ENCODE assay signal across 8 mouse cellular contexts in genomic region chr1:193698603-193699266, GRCm38 (mm10).
DNase-seq lines count a peak whose midpoint lies in the region; ATAC-seq and TF ChIP-seq lines count a peak whose summit lies in the region.

No protein-coding gene starts in this region.

- no peaks in the 10 kb centered on the region for H3K36me3 ChIP-seq in testis, adult 2 months (ENCODE audit: control insufficient read depth, insufficient read depth, low read length)
- no peaks in the 10 kb centered on the region for H3K36me3 ChIP-seq in kidney, embryonic 15.5 days
- no peaks in the 10 kb centered on the region for H3K36me3 ChIP-seq in limb, embryonic 12.5 days
- H3K36me3 ChIP-seq in stomach, embryonic 15.5 days: no peaks in the 10 kb centered on the region

- H3K4me2 ChIP-seq in kidney, embryonic 15.5 days: no peak overlapping the region
- no peak overlapping the region for H3K4me2 ChIP-seq in limb, embryonic 12.5 days
- H3K4me2 ChIP-seq in stomach, embryonic 15.5 days: no peak overlapping the region

- H3K27me3 ChIP-seq in testis, adult 2 months (ENCODE audit: control insufficient read depth, insufficient read depth, low read length): no peaks in the 10 kb centered on the region
- 0 out of 2 replicates have a peak, but pooled peaks cover 5% of the 10 kb centered on the region for H3K27me3 ChIP-seq in kidney, embryonic 15.5 days
- no peaks in the 10 kb centered on the region; the same call in 1 of the 2 replicates for H3K27me3 ChIP-seq in limb, embryonic 12.5 days
- no peaks in the 10 kb centered on the region for H3K27me3 ChIP-seq in stomach, embryonic 15.5 days (replicated peaks)

- 5% methylated on average over 7 of the region's 7 CpGs for WGBS in kidney, embryonic 15.5 days
- WGBS in limb, embryonic 12.5 days: 6% methylated on average over 7 of the region's 7 CpGs
- 10% methylated on average over 7 of the region's 7 CpGs for WGBS in stomach, embryonic 15.5 days

- TF ChIP-seq POLR2A in testis, adult 2 months (IDR thresholded peaks at IDR 0.05; ENCODE audit: control insufficient read depth, low read depth, low read length): no peak

- no peak overlapping the region for H3K27ac ChIP-seq in testis, adult 2 months (ENCODE audit: control insufficient read depth, insufficient read depth, low read depth, low read length)
- no peak overlapping the region for H3K27ac ChIP-seq in kidney, embryonic 15.5 days
- H3K27ac ChIP-seq in limb, embryonic 12.5 days: no peak overlapping the region
- no peak overlapping the region for H3K27ac ChIP-seq in stomach, embryonic 15.5 days

- H3K4me1 ChIP-seq in testis, adult 2 months (ENCODE audit: control insufficient read depth, insufficient read depth, low read length): no peaks in the 10 kb centered on the region
- peaks cover 14% of the 10 kb centered on the region for H3K4me1 ChIP-seq in kidney, embryonic 15.5 days
- H3K4me1 ChIP-seq in limb, embryonic 12.5 days (replicated peaks): no peaks in the 10 kb centered on the region
- peaks cover 5% of the 10 kb centered on the region; the same call in 1 of the 2 replicates for H3K4me1 ChIP-seq in stomach, embryonic 15.5 days

- H3K9ac ChIP-seq in kidney, embryonic 15.5 days: no peak overlapping the region
- H3K9ac ChIP-seq in limb, embryonic 12.5 days (replicated peaks): no peak overlapping the region
- no peak overlapping the region for H3K9ac ChIP-seq in stomach, embryonic 15.5 days

- H3K4me3 ChIP-seq in testis, adult 2 months (ENCODE audit: control insufficient read depth, low read depth, low read length): no peak overlapping the region
- H3K4me3 ChIP-seq in kidney, embryonic 15.5 days (replicated peaks): no peak overlapping the region
- H3K4me3 ChIP-seq in limb, embryonic 12.5 days (replicated peaks): no peak overlapping the region
- H3K4me3 ChIP-seq in stomach, embryonic 15.5 days (replicated peaks): no peak overlapping the region

- H3K9me3 ChIP-seq in kidney, embryonic 15.5 days (replicated peaks): no peaks in the 10 kb centered on the region
- peaks cover 4% of the 10 kb centered on the region; the same call in 1 of the 2 replicates for H3K9me3 ChIP-seq in limb, embryonic 12.5 days
- no peaks in the 10 kb centered on the region for H3K9me3 ChIP-seq in stomach, embryonic 15.5 days

- no peak for DNase-seq in testis, postnatal 14 days (ENCODE audit: low spot score)
- DNase-seq in embryo, embryonic 9.5 days (ENCODE audit: extremely low spot score): peak; percentile 74
- peak; percentile 25 to 66 for DNase-seq in gastrocnemius, postnatal 4 days (ENCODE audit: low spot score in 2 of 2)
- peak; percentile 18 for DNase-seq in naive thymus-derived CD4-positive, alpha-beta T cell, adult 2 months (ENCODE audit: low read depth)

- TF ChIP-seq CTCF in testis, adult 2 months (IDR thresholded peaks at IDR 0.05; ENCODE audit: control insufficient read depth, insufficient read depth, insufficient replicate concordance, low read depth, low read length): peak; percentile 72; the same call in 1 of the 2 replicates

- ATAC-seq in kidney, embryonic 15.5 days (replicated peaks; ENCODE audit: low FRiP score): peak; percentile 64
- peak; percentile 39; the same call in 1 of the 2 replicates for ATAC-seq in limb, embryonic 12.5 days (ENCODE audit: insufficient number of reproducible peaks, insufficient read depth, low FRiP score, low TSS enrichment, low read depth)
- ATAC-seq in stomach, embryonic 15.5 days (ENCODE audit: insufficient read depth, low FRiP score, low read depth): 0 out of 2 replicates have a peak, but pooled peaks have one; percentile 28
